ENCODE assay signal across 8 mouse cellular contexts in the genomic region with DNA sequence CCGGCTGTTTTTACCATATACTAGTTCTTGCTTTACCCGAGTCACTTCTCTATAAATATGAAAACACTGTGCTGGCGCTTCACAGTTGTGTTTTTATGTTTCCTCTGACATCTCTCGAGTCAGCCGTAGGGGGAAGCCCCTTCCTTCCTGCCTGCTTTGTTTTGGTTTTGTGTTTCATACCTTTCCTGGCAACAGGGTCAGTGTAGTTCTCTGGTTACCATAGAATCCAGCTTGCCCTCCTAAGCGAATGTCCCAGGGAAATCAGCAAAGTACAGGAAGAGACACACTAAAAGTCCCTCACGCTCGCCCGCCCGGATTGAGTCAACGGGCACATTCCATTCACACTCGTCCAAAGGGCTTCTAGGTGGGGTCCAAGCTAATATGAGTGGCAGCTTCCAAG.
A peak's percentile ranks its signal among the peaks of the same experiment; 100 is the strongest.
DNase-seq lines count a peak whose midpoint lies in the region; ATAC-seq and TF ChIP-seq lines count a peak whose summit lies in the region.

No protein-coding gene starts in this region.

- TF ChIP-seq CTCF in forebrain, postnatal 0 days (IDR thresholded peaks at IDR 0.05; ENCODE audit: low read depth), result no peak

- no peak overlapping the region for H3K9ac ChIP-seq in forebrain, embryonic 14.5 days (ENCODE audit: low read length)
- H3K9ac ChIP-seq in forebrain, postnatal 0 days, result no peak overlapping the region
- peak overlapping the region; percentile 32; the same call in 1 of the 2 replicates for H3K9ac ChIP-seq in embryonic facial prominence, embryonic 13.5 days

- no peaks in the 10 kb centered on the region for H3K36me3 ChIP-seq in forebrain, embryonic 14.5 days (ENCODE audit: control insufficient read depth, insufficient read depth, low read length)
- no peaks in the 10 kb centered on the region for H3K36me3 ChIP-seq in forebrain, postnatal 0 days (ENCODE audit: insufficient read depth)
- H3K36me3 ChIP-seq in embryonic facial prominence, embryonic 13.5 days, result no peaks in the 10 kb centered on the region
- H3K36me3 ChIP-seq in limb, embryonic 10.5 days, result no peaks in the 10 kb centered on the region

- H3K4me1 ChIP-seq in forebrain, embryonic 14.5 days (ENCODE audit: control insufficient read depth, insufficient read depth, low read length), result no peaks in the 10 kb centered on the region
- no peaks in the 10 kb centered on the region for H3K4me1 ChIP-seq in forebrain, postnatal 0 days (ENCODE audit: insufficient read depth)
- H3K4me1 ChIP-seq in embryonic facial prominence, embryonic 13.5 days, result peaks cover 9% of the 10 kb centered on the region
- peaks cover 11% of the 10 kb centered on the region for H3K4me1 ChIP-seq in limb, embryonic 10.5 days

- no peak overlapping the region for H3K27ac ChIP-seq in forebrain, embryonic 14.5 days (ENCODE audit: low read depth, low read length)
- H3K27ac ChIP-seq in forebrain, postnatal 0 days (ENCODE audit: low read depth, low read length), result no peak overlapping the region
- H3K27ac ChIP-seq in embryonic facial prominence, embryonic 13.5 days, result no peak overlapping the region
- peak overlapping the region; percentile 32 for H3K27ac ChIP-seq in limb, embryonic 10.5 days

- no peak overlapping the region for H3K4me3 ChIP-seq in forebrain, embryonic 14.5 days (ENCODE audit: low read depth, low read length)
- no peak overlapping the region for H3K4me3 ChIP-seq in forebrain, postnatal 0 days (ENCODE audit: low read depth, low read length)
- H3K4me3 ChIP-seq in embryonic facial prominence, embryonic 13.5 days, result peak overlapping the region; percentile 31
- peak overlapping the region; percentile 1; the same call in 1 of the 2 replicates for H3K4me3 ChIP-seq in limb, embryonic 10.5 days

- H3K9me3 ChIP-seq in forebrain, embryonic 14.5 days (replicated peaks; ENCODE audit: control insufficient read depth, low read length), result no peaks in the 10 kb centered on the region
- H3K9me3 ChIP-seq in forebrain, postnatal 0 days (ENCODE audit: low read length), result no peaks in the 10 kb centered on the region
- H3K9me3 ChIP-seq in embryonic facial prominence, embryonic 13.5 days, result no peaks in the 10 kb centered on the region
- H3K9me3 ChIP-seq in limb, embryonic 10.5 days (replicated peaks), result no peaks in the 10 kb centered on the region

- DNase-seq in forebrain, embryonic 14.5 days (ENCODE audit: low spot score), result peak; percentile 4
- DNase-seq in forebrain, postnatal 0 days, result no peak
- peak; percentile 37 for DNase-seq in limb, embryonic 10.5 days (ENCODE audit: low spot score)
- DNase-seq in right cerebral cortex, adult 2 months (ENCODE audit: low spot score in 2 of 2), result no peak

- no peaks in the 10 kb centered on the region for H3K27me3 ChIP-seq in forebrain, embryonic 14.5 days (replicated peaks; ENCODE audit: control insufficient read depth, insufficient read depth, low read length)
- no peaks in the 10 kb centered on the region for H3K27me3 ChIP-seq in forebrain, postnatal 0 days (ENCODE audit: insufficient read depth, low read length)
- H3K27me3 ChIP-seq in embryonic facial prominence, embryonic 13.5 days, result no peaks in the 10 kb centered on the region
- no peaks in the 10 kb centered on the region for H3K27me3 ChIP-seq in limb, embryonic 10.5 days (ENCODE audit: low read depth, poor library complexity, severe bottlenecking)

- 75% methylated on average over 12 of the region's 12 CpGs for WGBS in forebrain, embryonic 14.5 days
- 63% methylated on average over 12 of the region's 12 CpGs for WGBS in forebrain, postnatal 0 days
- 8% methylated on average over 12 of the region's 12 CpGs for WGBS in embryonic facial prominence, embryonic 13.5 days
- 46% methylated on average over 12 of the region's 12 CpGs for WGBS in limb, embryonic 10.5 days

- no peak overlapping the region for H3K4me2 ChIP-seq in forebrain, embryonic 14.5 days (ENCODE audit: low read length)
- H3K4me2 ChIP-seq in forebrain, postnatal 0 days (ENCODE audit: low read depth), result no peak overlapping the region
- peak overlapping the region; percentile 55 for H3K4me2 ChIP-seq in embryonic facial prominence, embryonic 13.5 days

- no peak for ATAC-seq in forebrain, embryonic 14.5 days
- no peak for ATAC-seq in forebrain, postnatal 0 days
- 0 out of 2 replicates have a peak, but pooled peaks have one; percentile 26 for ATAC-seq in embryonic facial prominence, embryonic 13.5 days (ENCODE audit: insufficient number of reproducible peaks, insufficient read depth, low FRiP score, low TSS enrichment, low read depth)
- peak; percentile 95 to 98 for ATAC-seq in hematopoietic stem cell, adult 5-6 weeks (replicated peaks in 1 of 2; ENCODE audit: insufficient read depth in 1 of 2, low FRiP score in 2 of 2, low TSS enrichment in 1 of 2, low read depth in 1 of 2, poor library complexity in 2 of 2, severe bottlenecking in 2 of 2)
- peak; percentile 79 for ATAC-seq in monocyte, adult 5-6 weeks (replicated peaks; ENCODE audit: insufficient number of reproducible peaks, low FRiP score, low TSS enrichment, poor library complexity, severe bottlenecking)
- no peak for ATAC-seq in frontal cortex, adult (ENCODE audit: low TSS enrichment)

Comparison
In these comparisons a context has a peak if more than half of its experiments do, and no peak if none do; other contexts are left out.
1. DNase-seq: peak in forebrain, embryonic 14.5 days (single experiment) and limb, embryonic 10.5 days (single experiment); none in forebrain, postnatal 0 days (single experiment) and right cerebral cortex, adult 2 months (0 of 2).
2. ATAC-seq: peak in embryonic facial prominence, embryonic 13.5 days (single experiment), hematopoietic stem cell, adult 5-6 weeks (2 of 2) and monocyte, adult 5-6 weeks (single experiment); none in forebrain, embryonic 14.5 days (single experiment), forebrain, postnatal 0 days (single experiment) and frontal cortex, adult (single experiment).
3. H3K4me3 ChIP-seq: peak in embryonic facial prominence, embryonic 13.5 days (single experiment) and limb, embryonic 10.5 days (single experiment); none in forebrain, embryonic 14.5 days (single experiment) and forebrain, postnatal 0 days (single experiment).